9 mouse cellular contexts compared by ENCODE assay signal in the genomic region with DNA sequence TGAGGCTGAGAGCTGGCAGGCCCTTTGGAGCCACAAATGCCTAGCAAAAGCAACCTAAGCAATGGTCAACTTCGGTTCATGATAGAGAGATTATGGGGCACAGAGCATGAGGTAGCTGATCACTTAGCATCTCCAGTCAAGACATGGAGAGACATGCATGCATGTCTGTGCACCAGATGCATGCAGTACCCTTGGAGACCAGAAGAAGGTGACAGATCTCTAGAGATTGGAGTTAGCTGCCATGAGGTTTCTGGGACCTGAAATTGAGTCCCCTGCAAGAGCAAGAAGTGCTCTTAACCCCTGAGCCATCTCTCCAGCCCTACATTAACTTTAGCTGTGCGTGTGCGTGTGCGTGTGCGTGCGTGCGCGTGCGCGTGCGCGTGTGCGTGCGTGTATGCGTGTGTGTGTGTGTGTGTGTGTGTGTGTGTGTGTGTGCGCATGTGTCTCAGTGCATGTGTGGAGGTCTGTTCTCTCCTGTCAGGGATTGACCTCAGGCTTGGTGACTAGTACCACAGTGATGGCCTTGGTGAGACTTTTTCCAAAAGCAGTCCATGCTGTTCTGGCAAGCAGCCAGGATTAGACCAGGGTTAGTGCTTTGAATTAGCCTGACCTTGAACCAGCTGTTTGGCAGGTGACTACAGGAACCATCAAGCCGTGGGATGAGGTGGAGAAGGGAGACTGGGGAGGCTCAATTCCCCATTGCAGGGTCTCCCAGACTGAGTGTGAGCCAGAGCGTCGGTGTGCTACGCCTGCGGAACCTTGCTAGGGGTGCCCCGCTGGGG. TPM values are rescaled to one million over a fixed set of nuclear protein-coding genes. Genes with fewer than 3 reads are reported as not detected.
DNase-seq lines count a peak whose midpoint lies in the region; TF ChIP-seq lines count a peak whose summit lies in the region.
"Had no signal": no experiment of that assay in that cellular context is flagged by ENCODE, and none has a peak within 500 bp of the region (broad histone marks: within the 10 kb centered on the region; RNA-seq: fewer than 3 reads in every experiment).

No protein-coding gene starts in this region.

- 0 out of 2 replicates have a peak, but pooled peaks have one; percentile 18 for TF ChIP-seq CTCF in kidney, adult 2 months (conservative IDR thresholded peaks at IDR 0.05; ENCODE audit: insufficient read depth, insufficient read length, low read depth, low read length)

- no peak overlapping the region for H3K4me3 ChIP-seq in kidney, adult 2 months (ENCODE audit: insufficient read depth, low read depth, low read length)

- H3K27me3 ChIP-seq in kidney, adult 2 months (replicated peaks; ENCODE audit: control insufficient read depth, insufficient read depth, low read length): no peaks in the 10 kb centered on the region

- peak; percentile 37 for DNase-seq in kidney, adult 2 months
- DNase-seq in kidney, postnatal 10 days: no peak
- DNase-seq in A20 (ENCODE audit: low read depth, low spot score) (peak; percentile 31), ZHBTc4 (ENCODE audit: low read depth, low spot score) (peak; percentile 80)
- peak; percentile 49 for DNase-seq in kidney, postnatal 25 days
- DNase-seq in left cerebral cortex, postnatal 25 days (ENCODE audit: low spot score in 2 of 2): no peak
- no peak for DNase-seq in right cerebral cortex, postnatal 4 days
- DNase-seq in cerebellum, postnatal 4 days (ENCODE audit: low spot score in 2 of 2): no peak

- 94% methylated on average over 22 of the region's 22 CpGs for WGBS in kidney, adult 2 months

- intact Hi-C loops in left cerebral cortex, postnatal 25 days (cut with DNase I): loop anchor here (5.0 kb wide), 1 partner anchor 114 kb away; a partner anchor contains a TSS

- H3K4me1 ChIP-seq in kidney, adult 2 months (ENCODE audit: control insufficient read depth, insufficient read depth, low read length): no peaks in the 10 kb centered on the region

- no peak overlapping the region for H3K27ac ChIP-seq in kidney, adult 2 months (ENCODE audit: insufficient read depth, low read depth, low read length)

- no peak for TF ChIP-seq POLR2A in kidney, adult 2 months (IDR thresholded peaks at IDR 0.05; ENCODE audit: low read depth, low read length)

- no peaks in the 10 kb centered on the region for H3K36me3 ChIP-seq in kidney, adult 2 months (ENCODE audit: control insufficient read depth, insufficient read depth, low read length)

RNA-seq across cellular contexts. Expression of a gene that starts 37.8 kb away (rescaled TPM):
- 0.16 and 0.41 TPM in 2 replicates for polyA plus RNA-seq in kidney, adult 2 months (2012; rRNA removed)
- not detected for total RNA-seq in left cerebral cortex, postnatal 25 days (2021)
- polyA plus RNA-seq: hindbrain, embryonic 16.5 days had no signal

RNA-seq across cellular contexts. Expression of a gene that starts 54.2 kb away (rescaled TPM):
- 35.8 and 40.8 TPM in 2 replicates for polyA plus RNA-seq in kidney, adult 2 months (2012; rRNA removed)
- 100 to 1,000 TPM; 179 to 184 TPM for total RNA-seq in left cerebral cortex, postnatal 25 days (2021)

Comparison
In these comparisons a context has a peak if more than half of its experiments do, and no peak if none do; other contexts are left out.
1. DNase-seq: peak in kidney, adult 2 months (single experiment), A20 (single experiment), ZHBTc4 (single experiment) and kidney, postnatal 25 days (2 of 2); none in kidney, postnatal 10 days (single experiment), left cerebral cortex, postnatal 25 days (0 of 2), right cerebral cortex, postnatal 4 days (single experiment) and cerebellum, postnatal 4 days (0 of 2).